Mouse (Mus musculus): ENCODE data around the gene Olfr411. TPM values are rescaled to one million over a fixed set of nuclear protein-coding genes. Genes with fewer than 3 reads are reported as not detected.

Olfr411 gene
- not detected in 2 replicates for polyA plus RNA-seq (2012; rRNA removed; ENCODE audit: low replicate concordance)

GRCm38 (mm10) chr11:74352550-74352949 lies at the start of gene Olfr411:
Olfr411 (minus strand) TSS chr11:74352650.

GRCm38 (mm10) chr11:74361769-74362168 lies 9.3 kb upstream of the Olfr411 start, which contains the start of gene Olfr412:
Olfr412 (plus strand) TSS chr11:74362069.

GRCm38 (mm10) chr11:74337931-74338330 lies 14.5 kb downstream of the Olfr411 start, which contains the start of gene Olfr410:
Olfr410 (minus strand) TSS chr11:74338031.

Other genes with a start within 250 kb of the Olfr411 start
- gene Olfr401, start 238.9 kb downstream of the Olfr411 start, polyA plus RNA-seq (2012; rRNA removed; ENCODE audit: low replicate concordance): not detected in 2 replicates
- not detected in 2 replicates for gene Olfr402, start 199.1 kb downstream of the Olfr411 start, polyA plus RNA-seq (2012; rRNA removed; ENCODE audit: low replicate concordance)
- gene Olfr403, start 166.4 kb downstream of the Olfr411 start, polyA plus RNA-seq (2012; rRNA removed; ENCODE audit: low replicate concordance): not detected in 2 replicates
- gene Olfr43, start 141.3 kb downstream of the Olfr411 start, polyA plus RNA-seq (2012; rRNA removed; ENCODE audit: low replicate concordance): not detected in 2 replicates
- gene Olfr406, start 92.8 kb downstream of the Olfr411 start, polyA plus RNA-seq (2012; rRNA removed; ENCODE audit: low replicate concordance): not detected in 2 replicates
- gene Olfr59, start 68.9 kb downstream of the Olfr411 start, polyA plus RNA-seq (2012; rRNA removed; ENCODE audit: low replicate concordance): not detected in 2 replicates
- gene Olfr410, start 14.6 kb downstream of the Olfr411 start, polyA plus RNA-seq (2012; rRNA removed; ENCODE audit: low replicate concordance): not detected in 2 replicates
- gene Olfr412, start 9.4 kb upstream of the Olfr411 start, polyA plus RNA-seq (2012; rRNA removed; ENCODE audit: low replicate concordance): not detected in 2 replicates

Data from mammary gland, adult 2 months (tissue).